Mouse (Mus musculus) ES-Bruce4 (cell line): ENCODE measurements around the gene Krt39.

ENCODE experiments used
- CTCF ChIP-seq: IDR thresholded peaks from one replicate; pipeline ENCODE4 v1.8.1; 2011; ENCODE audit warnings: low read depth, low read length
- EP300 ChIP-seq: IDR thresholded peaks from 2 replicates; pipeline ENCODE4 v1.6.1; 2011; ENCODE audit warnings: low read depth, low read length; ENCODE audit not compliant: insufficient read depth
- POLR2A ChIP-seq: IDR thresholded peaks from one replicate; pipeline ENCODE4 v1.8.1; 2011; ENCODE audit warnings: low read length; ENCODE audit not compliant: insufficient read depth

- TF ChIP-seq EP300 (no peak), POLR2A (no peak), CTCF (no peak)
Measured at GRCm38 (mm10) chr11:99539721-99540120, 18.6 kb upstream of the Krt39 start.
